8 mouse cellular contexts compared by ENCODE assay signal in the genomic region with DNA sequence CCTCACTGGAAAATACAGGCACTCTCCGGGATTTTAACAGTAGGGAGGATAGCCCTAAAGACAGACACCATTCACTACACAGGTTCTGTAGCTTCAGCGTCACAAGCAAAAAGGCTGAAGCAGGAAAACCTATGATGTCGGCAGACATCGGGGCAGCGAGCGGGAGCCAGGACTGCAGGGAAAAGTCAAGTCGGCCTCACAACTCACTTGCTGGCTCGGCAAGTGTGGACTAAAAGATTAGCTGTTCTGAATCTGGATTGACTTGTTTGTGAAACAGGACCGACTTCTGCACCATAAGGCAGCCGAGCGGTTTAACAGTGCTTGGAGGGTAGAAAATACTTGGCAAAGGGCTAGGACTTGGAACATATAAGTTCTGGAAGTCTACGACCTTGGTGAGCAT. TPM values are rescaled to one million over a fixed set of nuclear protein-coding genes. Genes with fewer than 3 reads are reported as not detected.
A peak's percentile ranks its signal among the peaks of the same experiment; 100 is the strongest.
DNase-seq lines count a peak whose midpoint lies in the region; ATAC-seq lines count a peak whose summit lies in the region.
"Had no signal": no experiment of that assay in that cellular context is flagged by ENCODE, and none has a peak within 500 bp of the region (broad histone marks: within the 10 kb centered on the region; RNA-seq: fewer than 3 reads in every experiment).

No protein-coding gene starts in this region.

- no peaks in the 10 kb centered on the region for H3K36me3 ChIP-seq in hindbrain, embryonic 10.5 days
- H3K36me3 ChIP-seq in hindbrain, embryonic 12.5 days = no peaks in the 10 kb centered on the region
- no peaks in the 10 kb centered on the region for H3K36me3 ChIP-seq in midbrain, embryonic 11.5 days (ENCODE audit: control insufficient read depth, insufficient read depth, low read length)
- no peaks in the 10 kb centered on the region for H3K36me3 ChIP-seq in midbrain, embryonic 15.5 days (replicated peaks)
- H3K36me3 ChIP-seq in forebrain, embryonic 14.5 days (ENCODE audit: control insufficient read depth, insufficient read depth, low read length) = no peaks in the 10 kb centered on the region
- peaks cover 24% of the 10 kb centered on the region for H3K36me3 ChIP-seq in liver, embryonic 15.5 days (replicated peaks)

- no peak for ATAC-seq in hindbrain, embryonic 12.5 days (ENCODE audit: low FRiP score)
- no peak for ATAC-seq in midbrain, embryonic 11.5 days (ENCODE audit: low FRiP score)
- ATAC-seq in midbrain, embryonic 15.5 days (replicated peaks) = no peak
- no peak for ATAC-seq in forebrain, embryonic 14.5 days
- no peak for ATAC-seq in liver, embryonic 15.5 days (ENCODE audit: insufficient read depth)
- ATAC-seq in erythroid progenitor cell, adult 5-6 weeks (replicated peaks; ENCODE audit: low FRiP score, poor library complexity, severe bottlenecking) = no peak
- ATAC-seq: Patski had no signal

- H3K27me3 ChIP-seq in hindbrain, embryonic 10.5 days (ENCODE audit: insufficient read depth, poor library complexity, severe bottlenecking) = peaks cover 41% of the 10 kb centered on the region
- H3K27me3 ChIP-seq in hindbrain, embryonic 12.5 days = peaks cover 37% of the 10 kb centered on the region
- H3K27me3 ChIP-seq in midbrain, embryonic 11.5 days (ENCODE audit: control insufficient read depth, insufficient read depth, low read length) = peaks cover 16% of the 10 kb centered on the region; the same call in 1 of the 2 replicates
- peaks cover 32% of the 10 kb centered on the region for H3K27me3 ChIP-seq in midbrain, embryonic 15.5 days (replicated peaks)
- peaks cover 22% of the 10 kb centered on the region for H3K27me3 ChIP-seq in forebrain, embryonic 14.5 days (replicated peaks; ENCODE audit: control insufficient read depth, insufficient read depth, low read length)
- peaks cover 21% of the 10 kb centered on the region for H3K27me3 ChIP-seq in liver, embryonic 15.5 days
- H3K27me3 ChIP-seq: Patski had no signal

- peaks cover 44% of the 10 kb centered on the region for H3K4me1 ChIP-seq in hindbrain, embryonic 10.5 days (replicated peaks)
- H3K4me1 ChIP-seq in hindbrain, embryonic 12.5 days = peaks cover 32% of the 10 kb centered on the region
- peaks cover 26% of the 10 kb centered on the region for H3K4me1 ChIP-seq in midbrain, embryonic 11.5 days (ENCODE audit: control insufficient read depth, insufficient read depth, low read length)
- peaks cover 35% of the 10 kb centered on the region for H3K4me1 ChIP-seq in midbrain, embryonic 15.5 days
- H3K4me1 ChIP-seq in forebrain, embryonic 14.5 days (ENCODE audit: control insufficient read depth, insufficient read depth, low read length) = peaks cover 19% of the 10 kb centered on the region
- peaks cover 60% of the 10 kb centered on the region for H3K4me1 ChIP-seq in liver, embryonic 15.5 days (replicated peaks)

- DNase-seq in hindbrain, embryonic 10.5 days (ENCODE audit: low spot score) = no peak
- no peak for DNase-seq in midbrain, embryonic 11.5 days (ENCODE audit: low spot score, missing footprints)
- DNase-seq in forebrain, embryonic 14.5 days (ENCODE audit: low spot score) = no peak

- no peak overlapping the region for H3K4me2 ChIP-seq in hindbrain, embryonic 12.5 days (replicated peaks)
- no peak overlapping the region for H3K4me2 ChIP-seq in midbrain, embryonic 11.5 days
- no peak overlapping the region for H3K4me2 ChIP-seq in midbrain, embryonic 15.5 days
- H3K4me2 ChIP-seq in forebrain, embryonic 14.5 days (ENCODE audit: low read length) = 0 out of 2 replicates have a peak overlapping the region, but pooled peaks have one; percentile 48
- H3K4me2 ChIP-seq in liver, embryonic 15.5 days = 0 out of 2 replicates have a peak overlapping the region, but pooled peaks have one; percentile 65

- H3K9ac ChIP-seq in hindbrain, embryonic 12.5 days = no peak overlapping the region
- H3K9ac ChIP-seq in midbrain, embryonic 11.5 days (ENCODE audit: low read length) = peak overlapping the region; percentile 17; the same call in 1 of the 2 replicates
- no peak overlapping the region for H3K9ac ChIP-seq in midbrain, embryonic 15.5 days
- H3K9ac ChIP-seq in forebrain, embryonic 14.5 days (ENCODE audit: low read length) = no peak overlapping the region
- H3K9ac ChIP-seq in liver, embryonic 15.5 days = no peak overlapping the region

- H3K27ac ChIP-seq in hindbrain, embryonic 10.5 days = 0 out of 2 replicates have a peak overlapping the region, but pooled peaks have one; percentile 1
- no peak overlapping the region for H3K27ac ChIP-seq in hindbrain, embryonic 12.5 days
- H3K27ac ChIP-seq in midbrain, embryonic 11.5 days (ENCODE audit: low read depth, low read length) = no peak overlapping the region
- H3K27ac ChIP-seq in midbrain, embryonic 15.5 days = no peak overlapping the region
- no peak overlapping the region for H3K27ac ChIP-seq in forebrain, embryonic 14.5 days (ENCODE audit: low read depth, low read length)
- H3K27ac ChIP-seq in liver, embryonic 15.5 days (replicated peaks) = no peak overlapping the region

- H3K9me3 ChIP-seq in hindbrain, embryonic 10.5 days = no peaks in the 10 kb centered on the region
- no peaks in the 10 kb centered on the region for H3K9me3 ChIP-seq in hindbrain, embryonic 12.5 days (replicated peaks)
- H3K9me3 ChIP-seq in midbrain, embryonic 11.5 days (ENCODE audit: control insufficient read depth, low read length) = no peaks in the 10 kb centered on the region
- H3K9me3 ChIP-seq in midbrain, embryonic 15.5 days = no peaks in the 10 kb centered on the region
- no peaks in the 10 kb centered on the region for H3K9me3 ChIP-seq in forebrain, embryonic 14.5 days (replicated peaks; ENCODE audit: control insufficient read depth, low read length)
- no peaks in the 10 kb centered on the region for H3K9me3 ChIP-seq in liver, embryonic 15.5 days (replicated peaks)

- no peak overlapping the region for H3K4me3 ChIP-seq in hindbrain, embryonic 10.5 days
- no peak overlapping the region for H3K4me3 ChIP-seq in hindbrain, embryonic 12.5 days
- no peak overlapping the region for H3K4me3 ChIP-seq in midbrain, embryonic 11.5 days (ENCODE audit: low read depth, low read length)
- no peak overlapping the region for H3K4me3 ChIP-seq in midbrain, embryonic 15.5 days
- H3K4me3 ChIP-seq in forebrain, embryonic 14.5 days (ENCODE audit: low read depth, low read length) = no peak overlapping the region
- no peak overlapping the region for H3K4me3 ChIP-seq in liver, embryonic 15.5 days (replicated peaks)

- WGBS in hindbrain, embryonic 10.5 days = 29% methylated on average over 12 of the region's 12 CpGs
- WGBS in hindbrain, embryonic 12.5 days = 38% methylated on average over 12 of the region's 12 CpGs
- 29% methylated on average over 12 of the region's 12 CpGs for WGBS in midbrain, embryonic 11.5 days
- WGBS in midbrain, embryonic 15.5 days = 32% methylated on average over 12 of the region's 12 CpGs
- 28% methylated on average over 12 of the region's 12 CpGs for WGBS in forebrain, embryonic 14.5 days
- WGBS in liver, embryonic 15.5 days (ENCODE audit: insufficient replicate concordance) = 71% methylated on average over 12 of the region's 12 CpGs

RNA-seq across cellular contexts. Expression of a gene that starts 3.0 kb away (rescaled TPM):
- 1.7 and 2.3 TPM in 2 replicates for polyA plus RNA-seq in hindbrain, embryonic 10.5 days (2016; fragmentation: Nextera tagmentation; extraction: Ambion mirVana)
- polyA plus RNA-seq in hindbrain, embryonic 12.5 days (2016; fragmentation: Nextera tagmentation; extraction: Ambion mirVana) = 3.8 and 4.0 TPM in 2 replicates
- polyA plus RNA-seq in midbrain, embryonic 11.5 days (2014; fragmentation: Nextera tagmentation; extraction: Ambion mirVana) = 4.6 and 5.2 TPM in 2 replicates
- polyA plus RNA-seq in midbrain, embryonic 15.5 days (2015; fragmentation: Nextera tagmentation; extraction: Ambion mirVana) = 3.1 and 3.7 TPM in 2 replicates
- polyA plus RNA-seq in forebrain, embryonic 14.5 days (2014; fragmentation: Nextera tagmentation; extraction: Ambion mirVana) = 4.8 and 5.4 TPM in 2 replicates
- 1.8 and 1.9 TPM in 2 replicates for polyA plus RNA-seq in liver, embryonic 15.5 days (2015; fragmentation: Nextera tagmentation; extraction: Ambion mirVana)
- total RNA-seq in erythroid progenitor cell, adult 5-6 weeks (2015; ENCODE audit: low replicate concordance) = 7.5 and 14.1 TPM in 2 replicates
- 20.8 and 26.7 TPM in 2 replicates for total RNA-seq in erythroid progenitor cell, adult 5-6 weeks (2017; ENCODE audit: low replicate concordance)

RNA-seq across cellular contexts. Expression of a gene that starts 11.5 kb away (rescaled TPM):
- polyA plus RNA-seq in hindbrain, embryonic 10.5 days (2016; fragmentation: Nextera tagmentation; extraction: Ambion mirVana) = 7.7 and 8.3 TPM in 2 replicates
- 7.0 and 8.3 TPM in 2 replicates for polyA plus RNA-seq in hindbrain, embryonic 12.5 days (2016; fragmentation: Nextera tagmentation; extraction: Ambion mirVana)
- 8.2 and 10.5 TPM in 2 replicates for polyA plus RNA-seq in midbrain, embryonic 11.5 days (2014; fragmentation: Nextera tagmentation; extraction: Ambion mirVana)
- 9.7 and 11.1 TPM in 2 replicates for polyA plus RNA-seq in midbrain, embryonic 15.5 days (2015; fragmentation: Nextera tagmentation; extraction: Ambion mirVana)
- 10.4 and 11.8 TPM in 2 replicates for polyA plus RNA-seq in forebrain, embryonic 14.5 days (2014; fragmentation: Nextera tagmentation; extraction: Ambion mirVana)
- 60.6 and 60.9 TPM in 2 replicates for polyA plus RNA-seq in liver, embryonic 15.5 days (2015; fragmentation: Nextera tagmentation; extraction: Ambion mirVana)
- total RNA-seq in erythroid progenitor cell, adult 5-6 weeks (2015; ENCODE audit: low replicate concordance) = 13.4 and 21.6 TPM in 2 replicates
- total RNA-seq in erythroid progenitor cell, adult 5-6 weeks (2017; ENCODE audit: low replicate concordance) = 25.6 and 60.5 TPM in 2 replicates

RNA-seq across cellular contexts. Expression of a gene that starts 11.5 kb away (rescaled TPM):
- 1.6 and 1.9 TPM in 2 replicates for polyA plus RNA-seq in hindbrain, embryonic 10.5 days (2016; fragmentation: Nextera tagmentation; extraction: Ambion mirVana)
- polyA plus RNA-seq in hindbrain, embryonic 12.5 days (2016; fragmentation: Nextera tagmentation; extraction: Ambion mirVana) = 1.6 and 1.7 TPM in 2 replicates
- 0.63 and 0.86 TPM in 2 replicates for polyA plus RNA-seq in midbrain, embryonic 11.5 days (2014; fragmentation: Nextera tagmentation; extraction: Ambion mirVana)
- 3.0 and 3.8 TPM in 2 replicates for polyA plus RNA-seq in midbrain, embryonic 15.5 days (2015; fragmentation: Nextera tagmentation; extraction: Ambion mirVana)
- polyA plus RNA-seq in forebrain, embryonic 14.5 days (2014; fragmentation: Nextera tagmentation; extraction: Ambion mirVana) = 1.1 and 1.4 TPM in 2 replicates
- polyA plus RNA-seq in liver, embryonic 15.5 days (2015; fragmentation: Nextera tagmentation; extraction: Ambion mirVana) = 0.31 and 0.45 TPM in 2 replicates
- 1.4 TPM in 1 of 2 replicates, not detected in the other for total RNA-seq in erythroid progenitor cell, adult 5-6 weeks (2015; ENCODE audit: low replicate concordance)
- 3.1 TPM in 1 of 2 replicates, not detected in the other for total RNA-seq in erythroid progenitor cell, adult 5-6 weeks (2017; ENCODE audit: low replicate concordance)

RNA-seq across cellular contexts. Expression of a gene that starts 19.2 kb away (rescaled TPM):
- 7.7 and 8.9 TPM in 2 replicates for polyA plus RNA-seq in hindbrain, embryonic 10.5 days (2016; fragmentation: Nextera tagmentation; extraction: Ambion mirVana)
- polyA plus RNA-seq in hindbrain, embryonic 12.5 days (2016; fragmentation: Nextera tagmentation; extraction: Ambion mirVana) = 12.0 and 12.9 TPM in 2 replicates
- 5.0 and 6.3 TPM in 2 replicates for polyA plus RNA-seq in midbrain, embryonic 11.5 days (2014; fragmentation: Nextera tagmentation; extraction: Ambion mirVana)
- 27.2 and 33.4 TPM in 2 replicates for polyA plus RNA-seq in midbrain, embryonic 15.5 days (2015; fragmentation: Nextera tagmentation; extraction: Ambion mirVana)
- 9.6 and 13.4 TPM in 2 replicates for polyA plus RNA-seq in forebrain, embryonic 14.5 days (2014; fragmentation: Nextera tagmentation; extraction: Ambion mirVana)
- polyA plus RNA-seq in liver, embryonic 15.5 days (2015; fragmentation: Nextera tagmentation; extraction: Ambion mirVana) = 4.2 and 4.7 TPM in 2 replicates
- total RNA-seq in erythroid progenitor cell, adult 5-6 weeks (2015; ENCODE audit: low replicate concordance) = 1.8 and 3.8 TPM in 2 replicates
- 5.9 and 13.0 TPM in 2 replicates for total RNA-seq in erythroid progenitor cell, adult 5-6 weeks (2017; ENCODE audit: low replicate concordance)

RNA-seq across cellular contexts. Expression of a gene that starts 57.9 kb away (rescaled TPM):
- polyA plus RNA-seq in hindbrain, embryonic 10.5 days (2016; fragmentation: Nextera tagmentation; extraction: Ambion mirVana) = 0.72 and 1.5 TPM in 2 replicates
- 1.4 and 1.6 TPM in 2 replicates for polyA plus RNA-seq in hindbrain, embryonic 12.5 days (2016; fragmentation: Nextera tagmentation; extraction: Ambion mirVana)
- 0.65 and 0.87 TPM in 2 replicates for polyA plus RNA-seq in midbrain, embryonic 11.5 days (2014; fragmentation: Nextera tagmentation; extraction: Ambion mirVana)
- 7.0 and 7.5 TPM in 2 replicates for polyA plus RNA-seq in midbrain, embryonic 15.5 days (2015; fragmentation: Nextera tagmentation; extraction: Ambion mirVana)
- polyA plus RNA-seq in forebrain, embryonic 14.5 days (2014; fragmentation: Nextera tagmentation; extraction: Ambion mirVana) = 1.2 and 3.2 TPM in 2 replicates
- 5.7 and 6.2 TPM in 2 replicates for polyA plus RNA-seq in liver, embryonic 15.5 days (2015; fragmentation: Nextera tagmentation; extraction: Ambion mirVana)
- 33.2 and 49.9 TPM in 2 replicates for total RNA-seq in erythroid progenitor cell, adult 5-6 weeks (2015; ENCODE audit: low replicate concordance)
- 9.2 and 22.3 TPM in 2 replicates for total RNA-seq in erythroid progenitor cell, adult 5-6 weeks (2017; ENCODE audit: low replicate concordance)

Comparison
In these comparisons a context has a peak if more than half of its experiments do, and no peak if none do; other contexts are left out.
1. H3K4me2 ChIP-seq: peak in forebrain, embryonic 14.5 days (single experiment) and liver, embryonic 15.5 days (single experiment); none in hindbrain, embryonic 12.5 days (single experiment), midbrain, embryonic 11.5 days (single experiment) and midbrain, embryonic 15.5 days (single experiment).